Comparison of ENCODE assay signal across 10 mouse cellular contexts in genomic region chr14:57706760-57707099, GRCm38 (mm10). TPM values are rescaled to one million over a fixed set of nuclear protein-coding genes. Genes with fewer than 3 reads are reported as not detected.
DNase-seq lines count a peak whose midpoint lies in the region; ATAC-seq and TF ChIP-seq lines count a peak whose summit lies in the region.
"Had no signal": no experiment of that assay in that cellular context is flagged by ENCODE, and none has a peak within 500 bp of the region (broad histone marks: within the 10 kb centered on the region; RNA-seq: fewer than 3 reads in every experiment).

No protein-coding gene starts in this region.

- no peak for TF ChIP-seq CTCF in layer of hippocampus, adult 2 months (conservative IDR thresholded peaks at IDR 0.05)
- no peak for TF ChIP-seq CTCF in hindbrain, postnatal 0 days (IDR thresholded peaks at IDR 0.05; ENCODE audit: low read depth)

- peak overlapping the region; percentile 37; the same call in 1 of the 2 replicates for H3K9ac ChIP-seq in forebrain, embryonic 14.5 days (ENCODE audit: low read length)
- no peak overlapping the region for H3K9ac ChIP-seq in hindbrain, postnatal 0 days (replicated peaks; ENCODE audit: low read length)

- no peak for ATAC-seq in forebrain, embryonic 14.5 days
- ATAC-seq in hindbrain, postnatal 0 days = 0 out of 2 replicates have a peak, but pooled peaks have one; percentile 2

- no peaks in the 10 kb centered on the region for H3K27me3 ChIP-seq in forebrain, embryonic 14.5 days (replicated peaks; ENCODE audit: control insufficient read depth, insufficient read depth, low read length)
- H3K27me3 ChIP-seq in hindbrain, postnatal 0 days (ENCODE audit: insufficient read depth, low read length) = no peaks in the 10 kb centered on the region
- H3K27me3 ChIP-seq: neural tube, embryonic 12.5 days had no signal

- H3K4me3 ChIP-seq in layer of hippocampus, adult 2 months = no peak overlapping the region
- no peak overlapping the region for H3K4me3 ChIP-seq in forebrain, embryonic 14.5 days (ENCODE audit: low read depth, low read length)
- H3K4me3 ChIP-seq in hindbrain, postnatal 0 days (ENCODE audit: low read length) = no peak overlapping the region
- H3K4me3 ChIP-seq: neural tube, embryonic 12.5 days had no signal

- no peak for DNase-seq in layer of hippocampus, adult 2 months (ENCODE audit: low spot score in 2 of 2)
- no peak for DNase-seq in layer of hippocampus, adult 8-10 months (ENCODE audit: low spot score in 2 of 2)
- peak; percentile 20 for DNase-seq in forebrain, embryonic 14.5 days (ENCODE audit: low spot score)
- peak; percentile 31 for DNase-seq in hindbrain, postnatal 0 days (ENCODE audit: low spot score)
- peak; percentile 51 to 54 for DNase-seq in right cerebral cortex, postnatal 10 days (ENCODE audit: low spot score in 2 of 2)
- no peak for DNase-seq in cerebellum, postnatal 36 days
- DNase-seq in ovary, postnatal 14 days (ENCODE audit: low spot score) = no peak

- peak overlapping the region; percentile 84 for H3K27ac ChIP-seq in layer of hippocampus, adult 2 months
- no peak overlapping the region for H3K27ac ChIP-seq in forebrain, embryonic 14.5 days (ENCODE audit: low read depth, low read length)
- peak overlapping the region; percentile 82 for H3K27ac ChIP-seq in hindbrain, postnatal 0 days

- no peaks in the 10 kb centered on the region for H3K36me3 ChIP-seq in forebrain, embryonic 14.5 days (ENCODE audit: control insufficient read depth, insufficient read depth, low read length)
- H3K36me3 ChIP-seq in hindbrain, postnatal 0 days (ENCODE audit: insufficient read depth, low read length) = no peaks in the 10 kb centered on the region
- H3K36me3 ChIP-seq: neural tube, embryonic 12.5 days had no signal

- no peak overlapping the region for H3K4me2 ChIP-seq in forebrain, embryonic 14.5 days (ENCODE audit: low read length)
- H3K4me2 ChIP-seq in hindbrain, postnatal 0 days (ENCODE audit: low read depth, low read length) = no peak overlapping the region
- H3K4me2 ChIP-seq: neural tube, embryonic 12.5 days had no signal

- H3K9me3 ChIP-seq in forebrain, embryonic 14.5 days (replicated peaks; ENCODE audit: control insufficient read depth, low read length) = no peaks in the 10 kb centered on the region
- H3K9me3 ChIP-seq in hindbrain, postnatal 0 days (ENCODE audit: low read length) = no peaks in the 10 kb centered on the region
- H3K9me3 ChIP-seq: neural tube, embryonic 12.5 days had no signal

- WGBS in forebrain, embryonic 14.5 days = 79% methylated on average over 4 of the region's 4 CpGs
- WGBS in hindbrain, postnatal 0 days = 34% methylated on average over 4 of the region's 4 CpGs

- H3K4me1 ChIP-seq in forebrain, embryonic 14.5 days (ENCODE audit: control insufficient read depth, insufficient read depth, low read length) = peaks cover 13% of the 10 kb centered on the region
- H3K4me1 ChIP-seq in hindbrain, postnatal 0 days (ENCODE audit: insufficient read depth, low read length) = peaks cover 14% of the 10 kb centered on the region; the same call in 1 of the 2 replicates

RNA-seq across cellular contexts. Expression of gene Gm49361, which starts 39.2 kb away (rescaled TPM):
- 1 to 10 TPM in 1 of 2 experiments, under 1 TPM in 1; 0.32 to 3.1 TPM for total RNA-seq in layer of hippocampus, adult 2 months (2021)
- total RNA-seq in layer of hippocampus, adult 8-10 months (2022) = 1 to 10 TPM; 2.2 to 4.5 (median 3.4) TPM
- not detected in 2 replicates for polyA plus RNA-seq in forebrain, embryonic 14.5 days (2014; fragmentation: Nextera tagmentation; extraction: Ambion mirVana)
- 0.16 and 6.4 TPM in 2 replicates for total RNA-seq in hindbrain, postnatal 0 days (2014; rRNA removed)
- not detected in 2 replicates for polyA plus RNA-seq in hindbrain, postnatal 0 days (2015; fragmentation: Nextera tagmentation; extraction: Ambion mirVana)
- polyA plus RNA-seq: intestine, embryonic 14.5 days; liver, embryonic 16.5 days; neural tube, embryonic 12.5 days had no signal

RNA-seq across cellular contexts. Expression of gene Xpo4, which starts 41.5 kb away (rescaled TPM):
- 10 to 100 TPM; 14.4 to 15.0 TPM for total RNA-seq in layer of hippocampus, adult 2 months (2021)
- 10 to 100 TPM; 11.8 to 17.7 (median 14.4) TPM for total RNA-seq in layer of hippocampus, adult 8-10 months (2022)
- 13.7 and 16.1 TPM in 2 replicates for polyA plus RNA-seq in forebrain, embryonic 14.5 days (2014; fragmentation: Nextera tagmentation; extraction: Ambion mirVana)
- total RNA-seq in hindbrain, postnatal 0 days (2014; rRNA removed) = 10.1 and 13.3 TPM in 2 replicates
- polyA plus RNA-seq in hindbrain, postnatal 0 days (2015; fragmentation: Nextera tagmentation; extraction: Ambion mirVana) = 11.9 and 12.4 TPM in 2 replicates

RNA-seq across cellular contexts. Expression of gene Lats2, which starts 51.5 kb away (rescaled TPM):
- 10 to 100 TPM; 42.5 to 49.0 TPM for total RNA-seq in layer of hippocampus, adult 2 months (2021)
- 10 to 100 TPM; 43.6 to 46.3 (median 45.0) TPM for total RNA-seq in layer of hippocampus, adult 8-10 months (2022)
- 5.0 and 6.2 TPM in 2 replicates for polyA plus RNA-seq in forebrain, embryonic 14.5 days (2014; fragmentation: Nextera tagmentation; extraction: Ambion mirVana)
- total RNA-seq in hindbrain, postnatal 0 days (2014; rRNA removed) = 6.4 and 14.1 TPM in 2 replicates
- polyA plus RNA-seq in hindbrain, postnatal 0 days (2015; fragmentation: Nextera tagmentation; extraction: Ambion mirVana) = 5.8 and 6.2 TPM in 2 replicates

Comparison
In these comparisons a context has a peak if more than half of its experiments do, and no peak if none do; other contexts are left out.
1. DNase-seq: peak in forebrain, embryonic 14.5 days (single experiment), hindbrain, postnatal 0 days (single experiment) and right cerebral cortex, postnatal 10 days (2 of 2); none in layer of hippocampus, adult 2 months (0 of 2), layer of hippocampus, adult 8-10 months (0 of 2), cerebellum, postnatal 36 days (0 of 2) and ovary, postnatal 14 days (single experiment).